Mouse (Mus musculus) MEL (cell line): Measurements from ENCODE around the gene Tgfbi. TPM values are rescaled to one million over a fixed set of nuclear protein-coding genes. Genes with fewer than 3 reads are reported as not detected.

Source experiments
- DNase-seq: peaks from one replicate; pipeline ENCODE4 v3.0.0; 2011; ENCODE audit warnings: low read depth, low spot score
- H3K27ac ChIP-seq: 2 replicates; pipeline ENCODE4 v1.5.1; 2012; ENCODE audit warnings: low read depth, mild to moderate bottlenecking, control low read depth, low read length, moderate library complexity; ENCODE audit not compliant: control insufficient read depth
- H3K27me3 ChIP-seq, 2 experiments: fragments of 150-350 bp in 1 of 2; sonication (generic) in 1 of 2; 2 replicates each; pipeline ENCODE4 v1.6.1; 2012; ENCODE audit warnings: low read length in 2 of 2, mild to moderate bottlenecking in 2 of 2, improper control_type of control experiment in 1 of 2, moderate library complexity in 1 of 2; ENCODE audit not compliant: insufficient read depth in 2 of 2, control insufficient read depth in 1 of 2
- H3K36me3 ChIP-seq, 2 experiments: 2 replicates each; pipeline ENCODE4 v1.6.1; 2012 to 2014; ENCODE audit warnings: low read length in 2 of 2, improper control_type of control experiment in 1 of 2, inconsistent platforms in 1 of 2, mild to moderate bottlenecking in 1 of 2; ENCODE audit not compliant: insufficient read depth in 2 of 2, control insufficient read depth in 1 of 2
- H3K4me1 ChIP-seq, 2 experiments: fragments of 150-350 bp in 1 of 2; sonication (generic) in 1 of 2; 2 replicates each; pipeline ENCODE4 v1.6.1; 2012; ENCODE audit warnings: low read length in 2 of 2, improper control_type of control experiment in 1 of 2, mild to moderate bottlenecking in 1 of 2; ENCODE audit not compliant: insufficient read depth in 2 of 2, control insufficient read depth in 1 of 2
- H3K4me3 ChIP-seq, 2 experiments: fragments of 150-350 bp in 1 of 2; sonication (generic) in 1 of 2; 2 replicates each; pipeline ENCODE4 v1.5.1; 2012; ENCODE audit warnings: low read depth in 2 of 2, low read length in 2 of 2, mild to moderate bottlenecking in 2 of 2, moderate library complexity in 2 of 2, control low read depth in 1 of 2, improper control_type of control experiment in 1 of 2; ENCODE audit not compliant: control insufficient read depth in 1 of 2, insufficient read depth in 1 of 2
- H3K79me2 ChIP-seq: 2 replicates; pipeline ENCODE4 v1.6.1; 2012; ENCODE audit warnings: mild to moderate bottlenecking, low read length, moderate library complexity; ENCODE audit not compliant: control insufficient read depth, poor library complexity, insufficient read depth
- H3K9ac ChIP-seq: 2 replicates; pipeline ENCODE4 v1.6.1; 2012; ENCODE audit warnings: low read depth, mild to moderate bottlenecking, control low read depth, low read length, moderate library complexity; ENCODE audit not compliant: control insufficient read depth, poor library complexity, severe bottlenecking
- H3K9me3 ChIP-seq: fragments of 150-350 bp; sonication (generic); replicated peaks from 2 replicates; pipeline ENCODE4 v1.6.1; 2012; ENCODE audit warnings: mild to moderate bottlenecking, low read length, improper control_type of control experiment, moderate library complexity; ENCODE audit not compliant: insufficient read depth
- CHD1 ChIP-seq: IDR thresholded peaks from 2 replicates; pipeline ENCODE4 v1.6.1; 2012; ENCODE audit warnings: low read depth, mild to moderate bottlenecking, inconsistent platforms, low read length, improper control_type of control experiment
- CHD2 ChIP-seq: IDR thresholded peaks from 2 replicates; pipeline ENCODE4 v1.6.1; 2011; ENCODE audit warnings: low read length, improper control_type of control experiment
- ELF1 ChIP-seq: IDR thresholded peaks from 2 replicates; pipeline ENCODE4 v1.6.1; 2014; ENCODE audit warnings: low read depth, mild to moderate bottlenecking, inconsistent platforms, low read length, improper control_type of control experiment, moderate library complexity
- EP300 ChIP-seq, 2 experiments: IDR thresholded peaks; 2 replicates each; pipeline ENCODE4 v1.6.1; 2011; ENCODE audit warnings: improper control_type of control experiment in 2 of 2, low read length in 2 of 2, low read depth in 1 of 2, mild to moderate bottlenecking in 1 of 2
- HCFC1 ChIP-seq: IDR thresholded peaks from 2 replicates; pipeline ENCODE4 v1.6.1; 2012; ENCODE audit warnings: low read depth, mild to moderate bottlenecking, inconsistent platforms, low read length, improper control_type of control experiment, moderate library complexity
- JUND ChIP-seq: IDR thresholded peaks from 2 replicates; pipeline ENCODE4 v1.6.1; 2011; ENCODE audit warnings: low read depth, mild to moderate bottlenecking, improper control_type of control experiment, low read length
- MAFK ChIP-seq: IDR thresholded peaks from 2 replicates; pipeline ENCODE4 v1.6.1; 2011; ENCODE audit warnings: low read depth, mild to moderate bottlenecking, low read length, improper control_type of control experiment, borderline replicate concordance
- MXI1 ChIP-seq: IDR thresholded peaks from 2 replicates; pipeline ENCODE4 v1.6.1; 2011; ENCODE audit warnings: mild to moderate bottlenecking, low read depth, low read length, improper control_type of control experiment
- MYB ChIP-seq: IDR thresholded peaks from 2 replicates; pipeline ENCODE4 v1.6.1; 2011; ENCODE audit warnings: mild to moderate bottlenecking, low read depth, low read length, improper control_type of control experiment
- MYC ChIP-seq: IDR thresholded peaks from 2 replicates; pipeline ENCODE4 v1.6.1; 2011; ENCODE audit warnings: low read depth, mild to moderate bottlenecking, low read length, improper control_type of control experiment, moderate library complexity
- NELFE ChIP-seq: IDR thresholded peaks from 2 replicates; pipeline ENCODE4 v1.6.1; 2011; ENCODE audit warnings: low read depth, low read length, improper control_type of control experiment
- NRF1 ChIP-seq: IDR thresholded peaks from 2 replicates; pipeline ENCODE4 v1.6.1; 2014; ENCODE audit warnings: low read depth, mild to moderate bottlenecking, inconsistent platforms, low read length, improper control_type of control experiment, moderate library complexity; ENCODE audit not compliant: poor library complexity, insufficient read depth, severe bottlenecking
- POLR2AphosphoS5 ChIP-seq: IDR thresholded peaks from 2 replicates; pipeline ENCODE4 v1.6.1; 2012; ENCODE audit warnings: low read depth, borderline replicate concordance, mild to moderate bottlenecking, inconsistent platforms, low read length, moderate library complexity, mixed read lengths
- RAD21 ChIP-seq: IDR thresholded peaks from 2 replicates; pipeline ENCODE4 v1.6.1; 2011; ENCODE audit warnings: mild to moderate bottlenecking, low read depth, low read length, improper control_type of control experiment
- SIN3A ChIP-seq: IDR thresholded peaks from 2 replicates; pipeline ENCODE4 v1.6.1; 2012; ENCODE audit warnings: low read length, improper control_type of control experiment, inconsistent platforms
- SMC3 ChIP-seq: IDR thresholded peaks from 2 replicates; pipeline ENCODE4 v1.6.1; 2011; ENCODE audit warnings: low read depth, low read length, improper control_type of control experiment
- TAL1 ChIP-seq: IDR thresholded peaks from 2 replicates; pipeline ENCODE4 v1.6.1; 2012; ENCODE audit warnings: mild to moderate bottlenecking, inconsistent platforms, low read length, moderate library complexity, mixed read lengths
- TBP ChIP-seq: IDR thresholded peaks from 2 replicates; pipeline ENCODE4 v1.8.0; 2011; ENCODE audit warnings: low read depth, low read length, improper control_type of control experiment
- USF1 ChIP-seq: IDR thresholded peaks from 2 replicates; pipeline ENCODE4 v1.6.1; 2014; ENCODE audit warnings: low read depth, mild to moderate bottlenecking, inconsistent platforms, low read length, improper control_type of control experiment, moderate library complexity
- USF2 ChIP-seq, 2 experiments: IDR thresholded peaks; 2 replicates each; pipeline ENCODE4 v1.6.1; 2011 to 2012; ENCODE audit warnings: improper control_type of control experiment in 2 of 2, low read length in 2 of 2, borderline replicate concordance in 1 of 2, inconsistent platforms in 1 of 2, low read depth in 1 of 2, mild to moderate bottlenecking in 1 of 2; ENCODE audit not compliant: insufficient read depth in 1 of 2
- ZC3H11A ChIP-seq: IDR thresholded peaks from 2 replicates; pipeline ENCODE4 v1.6.1; 2012; ENCODE audit warnings: low read depth, mild to moderate bottlenecking, inconsistent platforms, low read length, improper control_type of control experiment
- ZKSCAN1 ChIP-seq: IDR thresholded peaks from 2 replicates; pipeline ENCODE4 v1.6.1; 2012; ENCODE audit warnings: low read depth, mild to moderate bottlenecking, inconsistent platforms, low read length, improper control_type of control experiment, moderate library complexity
- ZMIZ1 ChIP-seq: IDR thresholded peaks from 2 replicates; pipeline ENCODE4 v1.6.1; 2012; ENCODE audit warnings: low read depth, mild to moderate bottlenecking, inconsistent platforms, low read length, improper control_type of control experiment, moderate library complexity
- polyA plus RNA-seq, 2 experiments: library from polyadenylated mRNA; stranded (reverse) in 1 of 2; unstranded in 1 of 2; fragments of >175 nt in 1 of 2; fragments of >200 nt in 1 of 2; gene quantifications; 2 replicates each; pipeline versions ENCODE4 v1.2.1 to v1.2.4; 2012; ENCODE audit warnings: low replicate concordance in 2 of 2, low read depth in 1 of 2; ENCODE audit not compliant: insufficient read length in 2 of 2, insufficient read depth in 1 of 2, missing spikeins in 1 of 2
- total RNA-seq: library from RNA; depleted of rRNA; stranded (reverse); fragments of 300-350 nt; gene quantifications from 2 replicates; pipeline ENCODE4 v1.2.3, GENCODE M21; 2012

The Tgfbi gene
- total and polyA plus RNA-seq, 3 experiments = not detected

- Histone ChIP-seq H3K36me3 (no peaks in the 10 kb centered on the region), H3K4me1 (no peaks in the 10 kb centered on the region), H3K4me3 (no peak overlapping the region), H3K27me3 (no peaks in the 10 kb centered on the region), H3K9me3 (no peaks in the 10 kb centered on the region), H3K27ac (no peak overlapping the region), H3K79me2 (no peaks in the 10 kb centered on the region), H3K9ac (no peak overlapping the region)
- DNase-seq = no peak
- TF ChIP-seq NELFE = no peak
- TF ChIP-seq ZKSCAN1 = no peak
- no peak for TF ChIP-seq TBP
- no peak for TF ChIP-seq JUND
- no peak for TF ChIP-seq MAFK
- TF ChIP-seq POLR2AphosphoS5 = no peak
- TF ChIP-seq RAD21 = no peak
- no peak for TF ChIP-seq MXI1
- no peak for TF ChIP-seq TAL1
- TF ChIP-seq ZC3H11A = no peak
- TF ChIP-seq HCFC1 = no peak
- TF ChIP-seq MYB = no peak
- no peak for TF ChIP-seq USF1
- no peak for TF ChIP-seq SMC3
Observed at GRCm38 (mm10) chr13:56591191-56591590, 18.1 kb upstream of the Tgfbi start.

- TF ChIP-seq ELF1 (no peak), USF2 (IDR thresholded peaks at IDR 0.05; ENCODE audit: borderline replicate concordance in 1 of 2, insufficient read depth in 1 of 2, low read depth in 1 of 2, low read length in 2 of 2) (no peak), NRF1 (no peak), MYC (no peak), ZMIZ1 (no peak), CHD1 (no peak), ZKSCAN1 (no peak), SIN3A (no peak), RAD21 (no peak), POLR2AphosphoS5 (no peak), EP300 (IDR thresholded peaks at IDR 0.05; ENCODE audit: low read depth in 1 of 2, low read length in 2 of 2) (no peak), CHD2 (no peak)
- H3K4me3 ChIP-seq = no peak overlapping the region
- H3K9ac ChIP-seq = no peak overlapping the region
- DNase-seq = no peak
- no peaks in the 10 kb centered on the region for H3K79me2 ChIP-seq
- no peaks in the 10 kb centered on the region for H3K9me3 ChIP-seq
- H3K4me1 ChIP-seq = no peaks in the 10 kb centered on the region
- no peak overlapping the region for H3K27ac ChIP-seq
- no peaks in the 10 kb centered on the region for H3K36me3 ChIP-seq
- H3K27me3 ChIP-seq = no peaks in the 10 kb centered on the region
Observed at GRCm38 (mm10) chr13:56591939-56592338, 17.4 kb upstream of the Tgfbi start.
